Mouse (Mus musculus): ENCODE data around the gene Tnfaip8l1.

DNA sequence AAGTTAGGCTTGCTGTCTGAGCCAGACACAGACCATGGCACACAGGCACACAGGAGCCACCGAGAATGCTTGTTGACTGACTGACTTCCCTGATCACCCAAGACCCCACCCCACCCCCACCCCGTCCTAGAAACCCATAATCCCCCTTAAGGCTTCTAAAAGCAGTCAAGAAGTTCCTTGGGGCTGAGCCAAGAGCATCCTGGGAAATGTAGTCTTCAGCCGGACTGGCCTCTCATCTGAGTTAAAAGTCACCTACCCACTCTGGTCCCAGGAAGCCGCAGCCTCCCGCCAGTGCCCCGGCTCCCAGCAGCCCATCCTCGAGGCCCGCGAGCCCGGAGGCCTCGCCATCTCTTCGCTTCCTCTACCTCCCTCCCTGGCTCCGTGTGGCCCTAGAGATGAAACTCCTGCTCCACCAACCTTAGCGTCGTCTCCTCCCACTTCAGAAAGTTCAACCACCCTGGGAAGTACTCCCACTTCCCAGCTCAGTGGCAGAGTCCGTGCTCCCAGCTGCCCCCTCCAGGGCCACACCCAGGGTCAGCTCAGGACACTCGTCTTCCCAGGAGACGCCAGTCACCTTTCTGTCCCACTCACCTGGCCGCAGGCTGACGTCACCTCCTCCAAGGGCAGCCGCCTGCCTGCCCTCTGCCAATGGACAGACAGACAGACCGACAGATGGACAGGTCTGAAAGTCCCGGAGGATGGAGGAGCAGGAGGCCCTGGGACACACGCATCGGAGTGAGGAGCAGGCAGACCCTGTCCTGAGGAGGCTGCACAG lies 24.3 kb upstream of the Tnfaip8l1 start:
- TF ChIP-seq CTCF (IDR thresholded peaks at IDR 0.05; ENCODE audit: borderline replicate concordance, control insufficient read depth, extremely low read depth, insufficient read depth, low read length, poor library complexity) (no peak), POLR2A (IDR thresholded peaks at IDR 0.05; ENCODE audit: control insufficient read depth, extremely low read depth, insufficient read depth, low read length, poor library complexity) (no peak)

Measured in thymus, adult 2 months (tissue).